Mouse (Mus musculus) c-Kit-negative CD71-positive TER-119-positive erythroid progenitor cells, embryonic 14.5 days (primary cell): ENCODE results near the gene Mgme1.

Experiments
- DNase-seq: peaks from one replicate; pipeline ENCODE4 v3.0.0-alpha.2; 2013; ENCODE audit warnings: low read depth, low spot score

Gene Mgme1

GRCm38 (mm10) chr2:144270507-144271420, at the start of gene Mgme1, which contains the start of gene Snx5:
Mgme1 (plus strand) TSS chr2:144270663.
Snx5 (minus strand) TSS chr2:144270906.
- peak; percentile 81 for DNase-seq

- no peak for DNase-seq
Observed at GRCm38 (mm10) chr2:144224351-144224750, 46.1 kb upstream of the Mgme1 start.

- DNase-seq, result no peak
Observed at GRCm38 (mm10) chr2:144226906-144227586, 43.4 kb upstream of the Mgme1 start.

DNA sequence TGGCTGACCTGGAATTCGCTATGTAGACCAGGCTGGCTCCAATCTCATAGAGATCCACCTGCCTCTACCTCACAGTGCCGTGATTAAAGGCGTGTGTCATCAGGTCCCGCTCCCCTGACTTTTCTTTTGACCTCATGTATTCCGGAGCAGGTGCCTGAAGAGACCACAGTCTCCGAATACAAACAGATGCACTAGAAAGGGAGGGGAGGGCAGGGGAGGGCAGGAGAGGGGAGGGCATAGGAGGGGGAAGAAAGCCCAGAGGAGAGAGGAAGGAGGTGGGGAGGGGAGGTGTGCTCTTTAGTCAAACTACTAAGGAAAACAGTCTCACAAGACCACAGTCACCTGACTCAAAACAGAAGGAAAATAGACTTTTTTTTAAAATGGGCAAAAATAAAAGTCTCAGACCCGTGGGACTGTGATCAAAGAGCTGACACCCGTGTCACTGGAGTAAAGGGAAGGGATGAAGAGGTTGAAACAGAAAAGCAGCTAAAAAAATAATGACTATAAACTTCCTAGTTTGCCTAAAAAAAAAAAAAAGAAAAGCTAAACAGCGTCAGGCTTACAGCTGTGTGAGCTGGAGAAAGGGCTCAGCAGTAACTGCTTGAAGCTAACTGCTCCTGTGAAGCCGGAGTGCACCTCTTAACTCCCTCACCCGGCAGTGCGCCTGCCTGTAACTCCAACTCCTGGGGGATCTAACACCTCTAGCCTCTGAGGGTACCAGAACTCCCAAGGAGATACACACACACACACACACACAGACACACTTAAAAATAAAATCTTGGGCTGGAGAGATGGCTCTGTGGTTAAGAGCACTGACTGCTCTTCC, 41.7 kb upstream of the Mgme1 start:
- DNase-seq, result no peak

- no peak for DNase-seq
Observed at GRCm38 (mm10) chr2:144229647-144230046, 40.8 kb upstream of the Mgme1 start.

DNA sequence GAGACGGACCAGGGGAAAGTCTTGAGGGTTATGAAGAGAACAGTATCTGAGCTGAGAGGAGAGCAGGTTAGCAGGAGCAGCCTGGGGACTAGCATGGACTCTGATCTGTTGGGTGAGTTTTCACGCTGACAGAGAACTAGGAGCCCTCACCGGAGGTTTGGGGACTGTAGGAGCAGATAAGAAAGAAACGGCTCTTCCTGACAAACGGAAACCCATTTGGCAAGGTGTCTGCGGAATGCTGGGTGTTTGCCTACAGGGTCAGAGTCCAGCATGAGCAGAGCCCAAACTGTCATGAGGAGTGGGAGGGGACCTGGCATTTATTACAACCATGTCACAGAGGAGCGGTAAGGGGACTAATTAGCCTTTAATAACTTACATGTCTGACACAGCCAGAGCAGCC, 40.0 kb upstream of the Mgme1 start:
- DNase-seq, result no peak

DNA sequence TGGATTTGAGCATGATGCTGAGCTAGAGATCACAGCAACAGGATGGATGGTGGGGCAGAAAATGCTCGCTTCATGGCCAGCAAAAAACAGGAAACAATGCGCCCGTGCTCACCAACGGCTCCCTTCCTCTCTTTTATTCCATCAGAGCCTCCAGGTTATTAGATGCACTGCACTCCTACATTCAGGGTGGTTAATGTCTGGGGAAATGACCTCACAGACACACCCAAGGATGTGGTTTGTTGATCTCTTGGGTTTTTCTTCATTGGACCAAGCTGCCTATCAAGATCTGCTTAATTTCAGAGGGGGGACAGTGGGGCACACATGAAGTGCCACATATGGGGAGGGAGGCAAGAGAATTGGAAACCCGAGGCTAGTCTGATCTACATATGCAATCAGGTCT, 39.3 kb upstream of the Mgme1 start:
- no peak for DNase-seq

DNA sequence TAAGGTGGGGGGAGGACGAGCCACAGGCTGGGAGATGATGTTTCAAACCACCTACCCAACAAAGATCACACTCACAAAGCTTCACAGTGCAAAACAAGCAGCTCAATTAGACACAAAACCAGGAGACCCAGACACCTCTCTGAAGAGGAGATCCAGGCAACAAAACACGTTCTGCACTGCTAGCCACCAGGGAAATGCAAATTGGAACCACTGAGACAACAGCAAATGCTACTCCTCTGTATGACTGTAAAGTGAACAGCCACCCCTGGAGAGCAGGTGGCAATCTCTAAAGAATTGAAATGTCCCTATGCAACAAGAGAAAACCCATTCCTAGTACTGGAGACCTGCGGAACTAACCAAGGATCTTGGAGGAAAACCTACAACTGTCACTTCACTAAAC, 36.9 kb upstream of the Mgme1 start:
- no peak for DNase-seq

GRCm38 (mm10) chr2:144235776-144236175, 34.7 kb upstream of the Mgme1 start:
- DNase-seq, result no peak

GRCm38 (mm10) chr2:144236791-144237584, 33.5 kb upstream of the Mgme1 start:
- DNase-seq, result no peak

GRCm38 (mm10) chr2:144238341-144238740, 32.1 kb upstream of the Mgme1 start:
- no peak for DNase-seq

GRCm38 (mm10) chr2:144239318-144239717, 31.1 kb upstream of the Mgme1 start:
- no peak for DNase-seq

DNA sequence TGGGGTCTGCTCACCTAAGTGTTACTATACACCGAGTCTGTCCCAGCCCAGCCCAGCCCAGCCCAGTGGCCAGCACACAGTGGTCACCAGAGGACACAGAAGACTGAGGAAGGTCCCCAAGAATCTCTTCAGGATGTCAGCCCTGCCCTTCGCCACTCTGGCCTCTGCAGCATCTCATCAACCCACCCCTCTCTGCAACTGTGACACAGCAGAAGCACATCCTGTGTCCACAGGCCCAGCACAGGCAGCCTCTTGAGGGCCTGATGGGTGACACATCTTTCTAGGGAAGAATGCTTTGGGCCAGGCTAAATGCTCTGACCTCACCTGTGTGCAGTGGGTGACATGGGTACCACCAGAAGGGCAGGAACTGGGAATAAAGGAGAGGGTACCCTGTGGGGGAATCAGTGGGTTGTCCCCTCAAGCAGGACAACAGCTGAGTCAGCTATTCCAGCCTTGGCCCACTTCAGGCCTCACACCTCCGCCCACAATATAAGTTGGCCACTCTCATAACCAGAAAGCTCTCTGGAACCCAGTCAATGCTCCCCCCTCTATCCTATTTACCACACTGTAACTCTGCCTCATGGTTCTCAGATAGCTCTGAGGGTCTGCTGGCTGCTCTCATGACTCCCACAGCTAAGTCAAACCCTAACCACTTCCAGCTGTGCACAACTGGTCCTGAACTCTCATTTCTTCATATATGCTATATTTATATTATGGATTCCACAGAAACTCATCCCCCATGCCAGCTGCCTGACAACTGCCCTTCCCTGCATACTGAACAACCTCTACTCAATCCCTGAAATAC, 30.2 kb upstream of the Mgme1 start:
- no peak for DNase-seq

DNA sequence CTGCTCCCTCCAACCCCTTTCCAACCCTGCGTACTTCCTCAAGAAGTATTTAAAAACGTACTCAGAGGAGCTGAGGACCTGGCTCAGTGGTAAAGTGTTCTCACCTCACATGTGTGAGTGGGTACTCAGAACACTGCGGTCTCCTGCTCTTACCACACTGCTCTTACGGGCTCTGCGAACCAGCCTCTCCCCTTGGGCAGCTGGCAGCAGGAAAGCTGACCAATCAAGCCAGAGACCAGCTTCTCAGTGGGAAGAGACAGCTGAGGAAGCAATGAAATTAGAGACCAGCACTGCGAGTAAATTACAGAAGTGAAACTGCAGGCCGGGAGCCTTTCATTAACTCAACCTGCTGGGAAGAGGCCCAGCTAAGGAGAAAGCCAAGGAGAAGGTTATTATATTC, 25.0 kb upstream of the Mgme1 start:
- DNase-seq, result no peak

GRCm38 (mm10) chr2:144246270-144246669, 24.2 kb upstream of the Mgme1 start:
- no peak for DNase-seq

GRCm38 (mm10) chr2:144247337-144247978, 23.0 kb upstream of the Mgme1 start:
- no peak for DNase-seq

DNA sequence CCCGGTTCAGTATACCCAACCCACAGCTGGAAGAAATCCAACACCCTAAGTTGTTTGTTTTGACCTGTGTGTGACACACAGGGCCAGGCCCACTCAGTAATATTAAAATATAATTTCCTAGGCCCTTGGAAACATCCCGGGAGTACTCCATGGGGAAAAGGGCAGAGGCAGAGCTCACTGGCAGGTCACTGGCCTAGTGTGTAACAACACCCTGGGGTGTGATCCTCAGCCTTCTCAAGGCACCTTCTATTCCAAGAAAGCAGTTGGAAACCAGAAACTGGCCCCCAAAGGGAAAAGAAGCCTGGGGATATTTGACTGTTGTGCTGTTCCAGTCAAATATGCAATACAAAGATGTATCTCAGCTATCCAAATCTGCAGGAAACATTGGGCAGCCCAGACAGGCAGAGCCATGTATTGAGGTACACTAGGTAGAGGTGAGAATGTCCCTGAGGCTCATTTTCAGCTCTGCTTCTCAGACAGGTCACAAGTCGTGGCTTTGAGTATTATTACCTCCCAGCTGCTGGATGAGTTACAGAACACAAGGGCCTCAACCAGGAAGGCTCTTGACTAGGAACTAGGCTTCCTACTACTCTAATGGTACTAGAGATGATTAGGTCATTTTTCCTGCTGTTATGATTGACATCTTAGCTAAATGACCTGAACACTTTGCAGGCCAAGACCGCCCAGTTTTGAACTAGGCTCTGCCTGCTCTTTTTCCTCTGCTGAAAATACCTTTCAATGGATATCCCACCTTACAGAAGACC, 21.7 kb upstream of the Mgme1 start:
- no peak for DNase-seq

- DNase-seq, result no peak
Observed at GRCm38 (mm10) chr2:144250111-144250510, 20.4 kb upstream of the Mgme1 start.

DNA sequence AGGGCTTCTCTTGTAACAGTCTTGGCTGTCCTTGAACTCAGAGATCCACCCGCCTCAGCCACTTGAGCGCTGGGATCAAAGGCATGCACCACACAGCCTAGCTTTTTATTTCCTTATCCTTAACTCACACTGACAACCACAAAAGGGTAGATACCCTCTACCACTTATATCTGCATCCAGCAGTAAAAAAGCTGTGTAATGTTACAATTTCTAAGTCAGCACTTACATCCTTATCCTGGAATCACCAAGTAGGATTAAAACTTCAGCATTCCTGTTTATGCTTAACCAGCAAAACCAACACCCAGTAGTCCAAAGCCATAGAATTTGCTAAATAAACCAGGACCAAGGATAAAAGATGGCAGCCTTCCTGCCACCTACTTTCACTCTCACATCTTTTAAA, 7.6 kb upstream of the Mgme1 start:
- DNase-seq, result no peak
